Mouse (Mus musculus): ENCODE measurements around the gene Tac4. TPM values are rescaled to one million over a fixed set of nuclear protein-coding genes. Genes with fewer than 3 reads are reported as not detected.

Tac4 gene
- total and polyA plus RNA-seq, 3 experiments: 0.19 TPM; not detected in 2

GRCm38 (mm10) chr11:95318116-95318515 is 56.8 kb downstream of the Tac4 start:
- Histone ChIP-seq H3K4me2 (ENCODE audit: insufficient read depth, low read depth, poor library complexity, severe bottlenecking) (no peak overlapping the region), H3K9ac (ENCODE audit: insufficient read depth, low read depth) (no peak overlapping the region), H3K4me3 (replicated peaks in 1 of 3; ENCODE audit: low read depth in 2 of 3, low read length in 2 of 3, poor library complexity in 1 of 3) (no peak overlapping the region), H3K79me2 (replicated peaks; ENCODE audit: control insufficient read depth, extremely low read depth, insufficient read depth, poor library complexity, severe bottlenecking) (no peaks in the 10 kb centered on the region), H3K27ac (ENCODE audit: insufficient read depth, low read depth) (no peak overlapping the region), H3K27me3 (replicated peaks) (peaks cover 9% of the 10 kb centered on the region), H3K36me3 (replicated peaks in 1 of 2; ENCODE audit: control insufficient read depth in 1 of 2, insufficient read depth in 1 of 2, low read length in 1 of 2) (no peaks in the 10 kb centered on the region), H3K4me1 (ENCODE audit: control insufficient read depth in 1 of 2, insufficient read depth in 2 of 2) (no peaks in the 10 kb centered on the region), H3K9me3 (replicated peaks; ENCODE audit: low read length) (no peaks in the 10 kb centered on the region)
- TF ChIP-seq ZNF384 (IDR thresholded peaks at IDR 0.05; ENCODE audit: low read depth, low read length) (no peak), IRF4 (IDR thresholded peaks at IDR 0.05; ENCODE audit: low read depth, low read length) (no peak), ELF1 (IDR thresholded peaks at IDR 0.05; ENCODE audit: low read depth, low read length) (no peak), GABPA (IDR thresholded peaks at IDR 0.05; ENCODE audit: insufficient replicate concordance, low read depth, low read length) (no peak), JUN (IDR thresholded peaks at IDR 0.05; ENCODE audit: insufficient read depth, low read depth, low read length) (no peak), USF1 (IDR thresholded peaks at IDR 0.05; ENCODE audit: low read depth, low read length) (no peak), SIN3A (IDR thresholded peaks at IDR 0.05; ENCODE audit: low read length) (no peak), MAZ (IDR thresholded peaks at IDR 0.05; ENCODE audit: low read depth, low read length) (no peak), RAD21 (IDR thresholded peaks at IDR 0.05; ENCODE audit: low read depth, low read length) (no peak), RCOR1 (conservative IDR thresholded peaks at IDR 0.05; ENCODE audit: low read depth, low read length) (no peak), PAX5 (IDR thresholded peaks at IDR 0.05; ENCODE audit: low read length) (no peak), ZKSCAN1 (IDR thresholded peaks at IDR 0.05; ENCODE audit: borderline replicate concordance, low read depth, low read length) (no peak), SMC3 (IDR thresholded peaks at IDR 0.05; ENCODE audit: low read depth, low read length) (no peak)
- dilution Hi-C loops (cut with MboI; ENCODE audit: extremely low pct_ligation_motif_present, extremely low pct_unique_long_range_greater_than_20kb, low sequenced_read_pairs) (no loop called here), in situ Hi-C loops (cut with MboI; ENCODE audit: low pct_ligation_motif_present, low pct_unique_long_range_greater_than_20kb, low sequenced_read_pairs) (no loop called here)
- DNase-seq (ENCODE audit: extremely low read depth): no peak

Other genes starting within 250 kb of the Tac4 start
- not detected in 2 replicates for gene Pdk2, start 220.2 kb upstream of the Tac4 start, total RNA-seq (2012; rRNA removed)
- gene Pdk2, start 220.2 kb upstream of the Tac4 start, total RNA-seq (2014; rRNA removed): not detected in 2 replicates
- not detected in 2 replicates for gene Pdk2, start 220.2 kb upstream of the Tac4 start, polyA plus RNA-seq (2012; ENCODE audit: insufficient read length, low read depth)
- gene Itga3, start 184.7 kb upstream of the Tac4 start, total RNA-seq (2012; rRNA removed): 34.9 and 53.0 TPM in 2 replicates
- gene Itga3, start 184.7 kb upstream of the Tac4 start, total RNA-seq (2014; rRNA removed): 5.5 and 5.8 TPM in 2 replicates
- 8.3 and 9.0 TPM in 2 replicates for gene Itga3, start 184.7 kb upstream of the Tac4 start, polyA plus RNA-seq (2012; ENCODE audit: insufficient read length, low read depth)
- 0.21 and 0.55 TPM in 2 replicates for gene Dlx3, start 141.4 kb upstream of the Tac4 start, total RNA-seq (2012; rRNA removed)
- 0.08 TPM in 2 replicates for gene Dlx3, start 141.4 kb upstream of the Tac4 start, total RNA-seq (2014; rRNA removed)
- 0.17 and 0.22 TPM in 2 replicates for gene Dlx3, start 141.4 kb upstream of the Tac4 start, polyA plus RNA-seq (2012; ENCODE audit: insufficient read length, low read depth)
- 0.21 and 0.25 TPM in 2 replicates for gene Dlx4, start 115.3 kb upstream of the Tac4 start, total RNA-seq (2012; rRNA removed)
- not detected in 2 replicates for gene Dlx4, start 115.3 kb upstream of the Tac4 start, total RNA-seq (2014; rRNA removed)
- not detected in 2 replicates for gene Dlx4, start 115.3 kb upstream of the Tac4 start, polyA plus RNA-seq (2012; ENCODE audit: insufficient read length, low read depth)
- gene Kat7, start 48.7 kb downstream of the Tac4 start, total RNA-seq (2012; rRNA removed): 59.5 and 60.3 TPM in 2 replicates
- gene Kat7, start 48.7 kb downstream of the Tac4 start, total RNA-seq (2014; rRNA removed): 65.1 and 66.7 TPM in 2 replicates
- gene Kat7, start 48.7 kb downstream of the Tac4 start, polyA plus RNA-seq (2012; ENCODE audit: insufficient read length, low read depth): 82.0 and 90.2 TPM in 2 replicates
- 1.5 and 2.2 TPM in 2 replicates for gene Fam117a, start 75.5 kb downstream of the Tac4 start, total RNA-seq (2012; rRNA removed)
- 0.54 and 0.62 TPM in 2 replicates for gene Fam117a, start 75.5 kb downstream of the Tac4 start, total RNA-seq (2014; rRNA removed)
- gene Fam117a, start 75.5 kb downstream of the Tac4 start, polyA plus RNA-seq (2012; ENCODE audit: insufficient read length, low read depth): 0.91 and 0.98 TPM in 2 replicates
- gene Slc35b1, start 123.2 kb downstream of the Tac4 start, total RNA-seq (2012; rRNA removed): 47.0 and 74.9 TPM in 2 replicates
- gene Slc35b1, start 123.2 kb downstream of the Tac4 start, total RNA-seq (2014; rRNA removed): 75.1 and 76.4 TPM in 2 replicates
- gene Slc35b1, start 123.2 kb downstream of the Tac4 start, polyA plus RNA-seq (2012; ENCODE audit: insufficient read length, low read depth): 119 and 125 TPM in 2 replicates
- gene Spop, start 152.6 kb downstream of the Tac4 start, total RNA-seq (2012; rRNA removed): 42.7 and 45.7 TPM in 2 replicates
- 51.9 and 60.6 TPM in 2 replicates for gene Spop, start 152.6 kb downstream of the Tac4 start, total RNA-seq (2014; rRNA removed)
- gene Spop, start 152.6 kb downstream of the Tac4 start, polyA plus RNA-seq (2012; ENCODE audit: insufficient read length, low read depth): 91.8 and 103 TPM in 2 replicates